Mouse (Mus musculus) erythroblast, embryonic 14.5 days (primary cell): ENCODE results near the gene Riok1.

Experiments
- GATA1 ChIP-seq: IDR thresholded peaks from 2 replicates; pipeline ENCODE4 v1.6.1; 2012; ENCODE audit warnings: low read length, inconsistent platforms, mixed read lengths
- TAL1 ChIP-seq: IDR thresholded peaks from 3 replicates; pipeline ENCODE4 v1.6.1; 2012; ENCODE audit warnings: low read length, inconsistent platforms, mixed read lengths

DNA sequence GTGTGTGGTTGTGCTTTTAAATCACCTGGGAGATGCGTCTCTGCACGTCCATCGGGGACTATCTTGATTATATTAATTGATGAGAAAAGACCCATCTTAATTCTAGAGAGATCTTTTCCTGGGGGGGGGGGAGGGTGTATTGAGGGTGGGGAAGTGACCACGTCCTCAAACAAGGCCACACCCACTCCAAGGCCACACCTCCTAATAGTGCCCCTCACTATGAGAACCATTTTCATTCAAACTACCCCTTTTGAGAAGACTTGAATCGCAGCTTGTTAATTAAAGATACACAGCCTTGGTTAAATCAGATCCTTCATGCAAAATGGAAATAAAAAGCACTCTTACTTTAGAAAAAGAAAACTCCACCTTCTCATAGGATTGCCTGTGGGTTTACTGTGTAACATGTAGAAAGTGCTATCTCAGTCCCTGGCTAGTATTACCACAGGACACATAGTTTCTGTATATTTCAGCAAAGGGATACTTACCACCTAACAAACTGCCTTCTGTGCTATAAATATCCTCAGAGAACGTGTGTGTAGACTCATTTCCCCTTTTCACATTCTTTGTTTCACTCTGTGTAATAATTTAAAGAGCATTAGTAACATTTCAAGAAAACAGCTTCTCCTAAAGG lies 9.1 kb upstream of the Riok1 start:
- TF ChIP-seq TAL1, result no peak
- no peak for TF ChIP-seq GATA1
